Mouse (Mus musculus) MEL (cell line): Measurements from ENCODE around the gene Bhlhe41.

ENCODE experiments used
- CHD2 ChIP-seq: IDR thresholded peaks from 2 replicates; pipeline ENCODE4 v1.6.1; 2011; ENCODE audit warnings: low read length, improper control_type of control experiment
- CTCF ChIP-seq, 3 experiments: IDR thresholded peaks in 2 of 3; conservative IDR thresholded peaks in 1 of 3; 2 replicates each; pipeline ENCODE4 v1.5.1; 2011 to 2012; ENCODE audit warnings: low read length in 3 of 3, low read depth in 2 of 3, mild to moderate bottlenecking in 2 of 3, improper control_type of control experiment in 1 of 3, inconsistent platforms in 1 of 3, mixed read lengths in 1 of 3, moderate library complexity in 1 of 3; ENCODE audit not compliant: control insufficient read depth in 1 of 3, insufficient read depth in 1 of 3, poor library complexity in 1 of 3, severe bottlenecking in 1 of 3
- E2F4 ChIP-seq: IDR thresholded peaks from 2 replicates; pipeline ENCODE4 v1.6.1; 2011; ENCODE audit warnings: low read depth, low read length, improper control_type of control experiment, borderline replicate concordance
- EP300 ChIP-seq, 2 experiments: IDR thresholded peaks; 2 replicates each; pipeline ENCODE4 v1.6.1; 2011; ENCODE audit warnings: improper control_type of control experiment in 2 of 2, low read length in 2 of 2, low read depth in 1 of 2, mild to moderate bottlenecking in 1 of 2
- JUND ChIP-seq: IDR thresholded peaks from 2 replicates; pipeline ENCODE4 v1.6.1; 2011; ENCODE audit warnings: low read depth, mild to moderate bottlenecking, improper control_type of control experiment, low read length
- MAZ ChIP-seq: IDR thresholded peaks from 2 replicates; pipeline ENCODE4 v1.6.1; 2012; ENCODE audit warnings: low read depth, mild to moderate bottlenecking, inconsistent platforms, low read length, improper control_type of control experiment
- MXI1 ChIP-seq: IDR thresholded peaks from 2 replicates; pipeline ENCODE4 v1.6.1; 2011; ENCODE audit warnings: mild to moderate bottlenecking, low read depth, low read length, improper control_type of control experiment
- POLR2A ChIP-seq, 2 experiments: IDR thresholded peaks; 2 replicates each; pipeline ENCODE4 v1.6.1; 2011 to 2012; ENCODE audit warnings: low read length in 2 of 2, mild to moderate bottlenecking in 2 of 2, control low read depth in 1 of 2, improper control_type of control experiment in 1 of 2, low read depth in 1 of 2, moderate library complexity in 1 of 2; ENCODE audit not compliant: control insufficient read depth in 1 of 2, insufficient read depth in 1 of 2, poor library complexity in 1 of 2
- RAD21 ChIP-seq: IDR thresholded peaks from 2 replicates; pipeline ENCODE4 v1.6.1; 2011; ENCODE audit warnings: mild to moderate bottlenecking, low read depth, low read length, improper control_type of control experiment
- TCF12 ChIP-seq: IDR thresholded peaks from 2 replicates; pipeline ENCODE4 v1.6.1; 2014; ENCODE audit warnings: low read depth, mild to moderate bottlenecking, inconsistent platforms, low read length, improper control_type of control experiment, moderate library complexity

DNA sequence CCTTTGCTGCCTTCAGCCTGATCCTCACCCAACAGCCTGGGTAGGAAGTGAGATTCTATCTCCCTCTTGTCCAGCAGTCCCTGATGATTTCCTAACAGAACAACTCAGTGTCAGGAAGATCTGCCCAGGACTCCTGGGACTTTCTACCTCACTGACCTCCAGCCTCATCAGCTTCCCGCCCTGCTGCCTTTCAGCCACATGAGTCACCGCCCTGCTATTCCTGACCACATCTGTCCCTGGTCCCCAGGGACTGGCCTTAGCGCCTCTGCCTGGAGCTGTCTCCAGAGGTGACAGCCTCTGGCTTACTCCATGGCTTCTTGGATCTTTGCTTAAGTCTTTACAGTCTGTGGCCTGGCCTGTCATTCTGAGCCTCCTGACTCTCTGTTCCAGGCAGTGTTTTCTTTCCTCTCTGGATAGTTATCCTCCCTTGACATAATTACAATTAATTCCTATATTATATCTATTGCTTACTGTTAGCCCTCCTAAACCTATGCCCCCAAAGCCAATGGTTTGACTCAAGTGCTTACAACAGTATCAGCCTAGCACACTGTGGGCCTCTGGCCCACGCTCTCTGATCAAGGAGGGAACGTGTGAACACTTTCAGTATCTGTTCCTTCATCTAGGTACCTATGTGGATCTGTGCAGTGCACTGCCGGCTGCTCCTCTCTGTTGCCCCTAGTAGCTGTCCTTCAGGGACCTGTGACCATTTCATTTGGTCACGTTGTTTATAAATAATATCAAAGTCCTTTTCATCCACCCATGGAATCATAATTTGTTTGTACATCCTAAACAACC lies 40.9 kb upstream of the Bhlhe41 start:
- TF ChIP-seq EP300 (IDR thresholded peaks at IDR 0.05; ENCODE audit: low read depth in 1 of 2, low read length in 2 of 2) = no peak
- no peak for TF ChIP-seq MXI1
- no peak for TF ChIP-seq CTCF (IDR thresholded peaks at IDR 0.05 in 2 of 3, conservative IDR thresholded peaks at IDR 0.05 in 1 of 3; ENCODE audit: control insufficient read depth in 1 of 3, insufficient read depth in 1 of 3, low read depth in 2 of 3, low read length in 3 of 3, poor library complexity in 1 of 3, severe bottlenecking in 1 of 3)
- TF ChIP-seq RAD21 = no peak
- TF ChIP-seq E2F4 = no peak
- no peak for TF ChIP-seq JUND
- TF ChIP-seq MAZ = no peak
- no peak for TF ChIP-seq TCF12
- no peak for TF ChIP-seq CHD2
- TF ChIP-seq POLR2A (IDR thresholded peaks at IDR 0.05; ENCODE audit: control insufficient read depth in 1 of 2, insufficient read depth in 1 of 2, low read depth in 1 of 2, low read length in 2 of 2, poor library complexity in 1 of 2) = no peak
